Mouse (Mus musculus) kidney, adult 18-20 months (tissue): ENCODE results near the gene Gm21996.
"Not testable (repeated sequence)": the region's sequence is repeated elsewhere in the genome, so short reads cannot be mapped to it uniquely, and the experiment has no call there.

Experiments
- DNase-seq: peaks from one replicate; pipeline ENCODE4 v3.0.0; 2021

Gm21996 gene

DNA sequence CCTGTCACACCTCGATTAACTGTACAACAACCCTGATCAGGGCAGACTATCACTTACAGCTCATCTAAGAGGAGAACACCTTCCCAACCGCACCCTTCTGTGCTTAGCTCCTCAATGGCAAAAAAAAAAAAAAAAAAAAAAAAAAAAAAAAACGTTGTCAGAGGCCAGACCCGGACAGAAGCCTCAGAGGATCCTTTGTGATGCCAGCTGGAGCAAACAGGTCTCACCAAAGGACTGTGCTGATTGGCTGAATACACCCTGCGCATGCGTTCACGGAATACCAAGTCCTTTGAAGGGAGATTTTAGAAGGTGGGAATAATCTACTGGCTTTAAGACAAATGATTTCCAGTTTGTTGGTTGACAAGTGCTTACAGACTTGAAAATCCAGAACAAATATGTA is at the start of gene Gm21996:
TSS of gene Gm21996 (minus strand) at position 101 of the 400 bp plus-strand sequence.
- DNase-seq, result not testable (repeated sequence)
